In genomic region chr6:15829812-15830211, GRCm38 (mm10) we compare ENCODE assay signal across 20 mouse cellular contexts.
DNase-seq lines count a peak whose midpoint lies in the region; ATAC-seq and TF ChIP-seq lines count a peak whose summit lies in the region.
"Had no signal": no experiment of that assay in that cellular context is flagged by ENCODE, and none has a peak within 500 bp of the region (broad histone marks: within the 10 kb centered on the region; RNA-seq: fewer than 3 reads in every experiment).

No protein-coding gene starts in this region.

- peaks cover 13% of the 10 kb centered on the region for H3K4me1 ChIP-seq in heart, embryonic 12.5 days (replicated peaks)
- peaks cover 3% of the 10 kb centered on the region; the same call in 1 of the 2 replicates for H3K4me1 ChIP-seq in lung, embryonic 14.5 days (ENCODE audit: insufficient read depth)
- H3K4me1 ChIP-seq in lung, adult 2 months (ENCODE audit: control insufficient read depth, insufficient read depth, low read length) = no peaks in the 10 kb centered on the region; the same call in 1 of the 2 replicates
- no peaks in the 10 kb centered on the region for H3K4me1 ChIP-seq in intestine, embryonic 16.5 days (ENCODE audit: control insufficient read depth, insufficient read depth, low read length)
- H3K4me1 ChIP-seq: embryonic facial prominence, embryonic 15.5 days; limb, embryonic 13.5 days; liver, embryonic 13.5 days had no signal

- H3K27me3 ChIP-seq in heart, embryonic 12.5 days (replicated peaks) = no peaks in the 10 kb centered on the region
- H3K27me3 ChIP-seq in lung, embryonic 14.5 days (ENCODE audit: insufficient read depth, low read length) = no peaks in the 10 kb centered on the region
- no peaks in the 10 kb centered on the region for H3K27me3 ChIP-seq in intestine, embryonic 16.5 days (replicated peaks; ENCODE audit: control insufficient read depth, insufficient read depth, low read length)
- H3K27me3 ChIP-seq: embryonic facial prominence, embryonic 15.5 days; limb, embryonic 13.5 days; liver, embryonic 13.5 days had no signal

- H3K9ac ChIP-seq in heart, embryonic 12.5 days = no peak overlapping the region
- no peak overlapping the region for H3K9ac ChIP-seq in lung, embryonic 14.5 days
- no peak overlapping the region for H3K9ac ChIP-seq in intestine, embryonic 16.5 days (ENCODE audit: low read depth, low read length)
- H3K9ac ChIP-seq: embryonic facial prominence, embryonic 15.5 days; limb, embryonic 13.5 days; liver, embryonic 13.5 days had no signal

- no peaks in the 10 kb centered on the region; the same call in 1 of the 2 replicates for H3K9me3 ChIP-seq in heart, embryonic 12.5 days (replicated peaks)
- no peaks in the 10 kb centered on the region for H3K9me3 ChIP-seq in lung, embryonic 14.5 days (ENCODE audit: low read depth, low read length)
- no peaks in the 10 kb centered on the region for H3K9me3 ChIP-seq in intestine, embryonic 16.5 days (ENCODE audit: control insufficient read depth, low read length)
- H3K9me3 ChIP-seq: embryonic facial prominence, embryonic 15.5 days; forebrain, embryonic 10.5 days; liver, embryonic 13.5 days had no signal

- no peak overlapping the region for H3K4me3 ChIP-seq in heart, embryonic 12.5 days
- H3K4me3 ChIP-seq in lung, embryonic 14.5 days (ENCODE audit: low read depth, low read length) = no peak overlapping the region
- no peak overlapping the region for H3K4me3 ChIP-seq in lung, adult 2 months (replicated peaks; ENCODE audit: extremely low read depth, low read depth, low read length)
- H3K4me3 ChIP-seq in intestine, embryonic 16.5 days (ENCODE audit: low read length) = no peak overlapping the region
- H3K4me3 ChIP-seq: embryonic facial prominence, embryonic 15.5 days; forebrain, embryonic 10.5 days; gastrocnemius, adult 2 months; limb, embryonic 13.5 days; liver, embryonic 13.5 days had no signal

- ATAC-seq in heart, embryonic 12.5 days (ENCODE audit: insufficient number of reproducible peaks, low FRiP score) = no peak
- ATAC-seq in lung, embryonic 14.5 days (ENCODE audit: insufficient read depth) = 0 out of 2 replicates have a peak, but pooled peaks have one; percentile 24
- ATAC-seq in intestine, embryonic 16.5 days = no peak
- ATAC-seq: midbrain, embryonic 16.5 days had no signal

- WGBS in heart, embryonic 12.5 days = 44% methylated on average over 2 of the region's 2 CpGs
- WGBS in lung, embryonic 14.5 days = 27% methylated on average over 2 of the region's 2 CpGs
- 48% methylated on average over 2 of the region's 2 CpGs for WGBS in lung, adult 2 months
- 68% methylated on average over 2 of the region's 2 CpGs for WGBS in intestine, embryonic 16.5 days

- H3K27ac ChIP-seq in heart, embryonic 12.5 days (ENCODE audit: poor library complexity, severe bottlenecking) = peak overlapping the region; percentile 21; the same call in 1 of the 2 replicates
- no peak overlapping the region for H3K27ac ChIP-seq in lung, embryonic 14.5 days (ENCODE audit: low read depth)
- H3K27ac ChIP-seq in intestine, embryonic 16.5 days (ENCODE audit: low read length) = no peak overlapping the region
- H3K27ac ChIP-seq: embryonic facial prominence, embryonic 15.5 days; forebrain, embryonic 10.5 days; gastrocnemius, adult 2 months; limb, embryonic 13.5 days; liver, embryonic 13.5 days had no signal

- H3K36me3 ChIP-seq in heart, embryonic 12.5 days = no peaks in the 10 kb centered on the region
- no peaks in the 10 kb centered on the region for H3K36me3 ChIP-seq in lung, embryonic 14.5 days (ENCODE audit: insufficient read depth)
- no peaks in the 10 kb centered on the region for H3K36me3 ChIP-seq in intestine, embryonic 16.5 days (ENCODE audit: control insufficient read depth, insufficient read depth, low read length)
- H3K36me3 ChIP-seq: embryonic facial prominence, embryonic 15.5 days; forebrain, embryonic 10.5 days; limb, embryonic 13.5 days; liver, embryonic 13.5 days had no signal

- TF ChIP-seq CTCF in lung, embryonic 14.5 days (IDR thresholded peaks at IDR 0.05; ENCODE audit: low read depth) = no peak
- TF ChIP-seq CTCF in lung, adult 2 months (IDR thresholded peaks at IDR 0.05; ENCODE audit: insufficient read depth, low read length) = no peak

- H3K4me2 ChIP-seq in heart, embryonic 12.5 days = peak overlapping the region; percentile 31
- H3K4me2 ChIP-seq in lung, embryonic 14.5 days = no peak overlapping the region
- no peak overlapping the region for H3K4me2 ChIP-seq in intestine, embryonic 16.5 days (ENCODE audit: low read depth, low read length)
- H3K4me2 ChIP-seq: embryonic facial prominence, embryonic 15.5 days; limb, embryonic 13.5 days; liver, embryonic 13.5 days had no signal

- DNase-seq in heart, adult 8-10 months (ENCODE audit: low spot score) = no peak
- no peak for DNase-seq in lung, embryonic 14.5 days
- no peak for DNase-seq in lung, adult 2 months
- DNase-seq in adipocyte (ENCODE audit: low spot score) = peak; percentile 13
- peak; percentile 51 for DNase-seq in fibroblast of lung, adult 2 months (ENCODE audit: low read depth)
- DNase-seq: adrenal gland, adult 8-10 months; B cell, adult 2 months; cerebellum, adult 11 months; cerebellum, postnatal 25 days; gastrocnemius, adult 2 months; liver, embryonic 13.5 days; lung, postnatal 10 days; right cerebral cortex, postnatal 4 days; thymus, adult 2 months had no signal

- TF ChIP-seq POLR2A in lung, adult 2 months (IDR thresholded peaks at IDR 0.05; ENCODE audit: borderline replicate concordance, extremely low read depth, low read depth, low read length) = no peak

Comparison
In these comparisons a context has a peak if more than half of its experiments do, and no peak if none do; other contexts are left out.
1. DNase-seq: peak in adipocyte (single experiment) and fibroblast of lung, adult 2 months (single experiment); none in heart, adult 8-10 months (single experiment), lung, embryonic 14.5 days (single experiment) and lung, adult 2 months (single experiment).